Mouse (Mus musculus): ENCODE results near the gene Vsx1.

DNA sequence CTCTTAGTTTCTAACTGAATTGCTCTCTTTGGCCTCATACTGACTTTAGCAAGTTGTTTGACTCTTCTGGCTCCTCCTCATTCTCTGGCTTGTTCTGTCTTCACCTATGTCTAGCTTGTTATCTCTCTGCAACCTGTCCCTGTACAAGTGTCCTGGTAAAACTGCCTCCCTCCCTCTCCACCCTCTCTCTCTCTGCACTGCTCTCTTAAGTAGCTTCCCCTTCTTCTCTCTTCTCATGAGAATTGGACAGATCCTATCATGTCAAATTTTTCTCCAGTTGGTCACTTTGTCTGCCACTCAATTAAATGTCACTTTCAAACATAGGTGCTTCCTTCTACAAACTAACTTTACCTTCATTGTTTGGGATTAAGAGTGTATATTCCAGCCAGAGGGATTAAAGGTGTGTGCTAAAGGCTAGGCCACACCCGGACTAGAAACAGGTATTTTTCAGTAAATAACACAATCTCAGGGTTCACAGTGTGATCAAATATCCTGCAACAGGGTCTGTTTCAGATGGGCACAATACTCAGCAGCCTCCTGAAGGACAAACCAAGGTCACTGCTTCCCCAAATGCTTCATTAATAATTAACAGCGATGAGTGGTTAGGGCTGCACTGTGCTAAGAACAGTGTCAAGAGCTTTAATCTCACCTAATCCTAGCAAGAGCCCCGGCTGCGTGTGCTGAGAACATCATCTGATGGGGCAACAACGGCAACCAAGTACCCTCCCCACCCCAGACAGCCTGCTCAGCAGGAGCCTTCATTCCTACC is 24.8 kb downstream of the Vsx1 start:
- TF ChIP-seq CTCF (IDR thresholded peaks at IDR 0.05; ENCODE audit: low read depth) (no peak), EP300 (optimal IDR thresholded peaks at IDR 0.05) (no peak)
